In the genomic region with DNA sequence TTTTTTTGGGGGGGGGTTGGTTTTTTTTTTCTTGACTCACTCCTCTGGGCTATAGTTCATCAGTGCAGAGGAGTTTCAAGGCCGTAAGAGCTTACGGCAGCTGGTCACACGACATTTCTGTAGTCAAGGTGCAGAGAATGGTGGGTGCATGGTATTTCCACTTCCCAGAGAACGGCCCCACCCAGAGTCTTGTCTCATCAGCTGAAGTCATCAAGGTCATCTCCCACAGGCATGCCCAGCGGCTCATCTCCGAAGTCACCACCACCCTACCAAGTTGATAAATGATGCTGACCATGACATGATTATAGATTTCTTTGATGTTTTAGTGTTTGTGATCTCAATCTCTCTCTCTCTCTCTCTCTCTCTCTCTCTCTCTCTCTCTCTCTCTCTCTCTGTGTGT, we compare ENCODE assay signal across 31 mouse cellular contexts. TPM values are rescaled to one million over a fixed set of nuclear protein-coding genes. Genes with fewer than 3 reads are reported as not detected.
"Had no signal": no experiment of that assay in that cellular context is flagged by ENCODE, and none has a peak within 500 bp of the region (broad histone marks: within the 10 kb centered on the region; RNA-seq: fewer than 3 reads in every experiment).

No protein-coding gene starts in this region.

- H3K36me3 ChIP-seq: heart, embryonic 10.5 days; heart, embryonic 12.5 days; hindbrain, embryonic 10.5 days; hindbrain, embryonic 12.5 days; intestine, embryonic 15.5 days; kidney, embryonic 15.5 days; limb, embryonic 10.5 days; limb, embryonic 12.5 days; liver, embryonic 13.5 days; liver, embryonic 15.5 days had no signal

- DNase-seq: gastrocnemius, adult 2 months; gastrocnemius, postnatal 10 days; gastrocnemius, postnatal 25 days; heart, adult 18-20 months; heart, postnatal 10 days; heart, postnatal 4 days; kidney, adult 18-20 months; kidney, adult 8-10 months; kidney, postnatal 25 days; kidney, postnatal 4 days; liver; liver, embryonic 13.5 days had no signal

- H3K27me3 ChIP-seq: heart, embryonic 12.5 days; hindbrain, embryonic 12.5 days; intestine, embryonic 15.5 days; kidney, embryonic 15.5 days; limb, embryonic 12.5 days; liver, embryonic 13.5 days; liver, embryonic 15.5 days had no signal

- ATAC-seq: hindbrain, embryonic 16.5 days; inflammation-experienced regulatory T-cells, adult 6 months; intestine, embryonic 15.5 days; intestine, postnatal 0 days had no signal

- H3K9me3 ChIP-seq: heart, embryonic 10.5 days; heart, embryonic 12.5 days; hindbrain, embryonic 10.5 days; hindbrain, embryonic 12.5 days; intestine, embryonic 15.5 days; kidney, embryonic 15.5 days; limb, embryonic 10.5 days; limb, embryonic 12.5 days; liver, embryonic 15.5 days had no signal

- H3K4me2 ChIP-seq: heart, embryonic 12.5 days; hindbrain, embryonic 12.5 days; hindbrain, embryonic 14.5 days; intestine, embryonic 15.5 days; kidney, embryonic 15.5 days; limb, embryonic 12.5 days; liver, embryonic 11.5 days; liver, embryonic 13.5 days; liver, embryonic 15.5 days had no signal

- H3K4me3 ChIP-seq: gastrocnemius, adult 2 months; heart, embryonic 10.5 days; heart, embryonic 12.5 days; hindbrain, embryonic 10.5 days; hindbrain, embryonic 12.5 days; intestine, embryonic 15.5 days; kidney, embryonic 15.5 days; layer of hippocampus, adult 2 months; left cerebral cortex, adult 2 months; limb, embryonic 10.5 days; limb, embryonic 12.5 days; liver, embryonic 13.5 days; liver, embryonic 15.5 days had no signal

- H3K4me1 ChIP-seq: heart, embryonic 10.5 days; heart, embryonic 12.5 days; hindbrain, embryonic 10.5 days; hindbrain, embryonic 12.5 days; intestine, embryonic 15.5 days; kidney, embryonic 15.5 days; limb, embryonic 10.5 days; limb, embryonic 12.5 days; liver, embryonic 13.5 days; liver, embryonic 15.5 days had no signal

- H3K9ac ChIP-seq: heart, embryonic 12.5 days; hindbrain, embryonic 12.5 days; hindbrain, embryonic 14.5 days; intestine, embryonic 15.5 days; kidney, embryonic 15.5 days; limb, embryonic 12.5 days; liver, embryonic 13.5 days; liver, embryonic 15.5 days had no signal

- H3K27ac ChIP-seq: gastrocnemius, adult 2 months; heart, embryonic 10.5 days; hindbrain, embryonic 10.5 days; hindbrain, embryonic 12.5 days; hindbrain, embryonic 14.5 days; intestine, embryonic 15.5 days; kidney, embryonic 15.5 days; kidney, postnatal 0 days; layer of hippocampus, adult 2 months; left cerebral cortex, adult 2 months; limb, embryonic 10.5 days; limb, embryonic 12.5 days; liver, embryonic 13.5 days; liver, embryonic 15.5 days had no signal

RNA-seq across cellular contexts. Expression of a gene that starts 20.0 kb away (rescaled TPM):
- total RNA-seq: gastrocnemius, adult 2 months; granulocyte monocyte progenitor cell, adult 5-6 weeks; heart, adult 18-20 months; heart, postnatal 10 days; heart, postnatal 25 days had no signal
- polyA plus RNA-seq: heart, embryonic 12.5 days; inflammation-experienced regulatory T-cells, adult 6 months had no signal
